ENCODE assay signal across 28 mouse cellular contexts in genomic region chr17:26255313-26255712, GRCm38 (mm10). TPM values are rescaled to one million over a fixed set of nuclear protein-coding genes. Genes with fewer than 3 reads are reported as not detected.
"Had no signal": no experiment of that assay in that cellular context is flagged by ENCODE, and none has a peak within 500 bp of the region (broad histone marks: within the 10 kb centered on the region; RNA-seq: fewer than 3 reads in every experiment).

No protein-coding gene starts in this region.

- H3K27me3 ChIP-seq: heart, embryonic 12.5 days; hindbrain, embryonic 13.5 days; hindbrain, embryonic 15.5 days; intestine, embryonic 15.5 days; limb, embryonic 12.5 days; liver, embryonic 13.5 days had no signal

- H3K4me3 ChIP-seq: gastrocnemius, adult 2 months; heart, embryonic 12.5 days; hindbrain, embryonic 15.5 days; intestine, embryonic 15.5 days; left cerebral cortex, adult 2 months; limb, embryonic 12.5 days had no signal

- DNase-seq: gastrocnemius, adult 2 months; gastrocnemius, postnatal 10 days; gastrocnemius, postnatal 25 days; heart, adult 18-20 months; heart, postnatal 10 days; heart, postnatal 4 days; kidney, adult 18-20 months; kidney, adult 8-10 months; kidney, postnatal 10 days; kidney, postnatal 25 days; kidney, postnatal 4 days; liver; liver, embryonic 13.5 days had no signal

- H3K9me3 ChIP-seq: heart, embryonic 10.5 days; heart, embryonic 12.5 days; hindbrain, embryonic 10.5 days; hindbrain, embryonic 13.5 days; hindbrain, embryonic 15.5 days; intestine, embryonic 15.5 days; limb, embryonic 10.5 days; limb, embryonic 12.5 days; liver, embryonic 13.5 days had no signal

- H3K9ac ChIP-seq: hindbrain, embryonic 13.5 days; hindbrain, embryonic 15.5 days; intestine, embryonic 15.5 days; limb, embryonic 12.5 days had no signal

- ATAC-seq: inflammation-experienced regulatory T-cells, adult 6 months; intestine, embryonic 15.5 days; intestine, postnatal 0 days had no signal

- H3K27ac ChIP-seq: gastrocnemius, adult 2 months; heart, embryonic 10.5 days; hindbrain, embryonic 10.5 days; hindbrain, embryonic 13.5 days; hindbrain, embryonic 15.5 days; intestine, embryonic 15.5 days; layer of hippocampus, adult 2 months; left cerebral cortex, adult 2 months; limb, embryonic 10.5 days; limb, embryonic 12.5 days; liver, embryonic 13.5 days had no signal

RNA-seq across cellular contexts. Expression of gene Arhgdig, which starts 47.7 kb away (rescaled TPM):
- polyA plus RNA-seq: inflammation-experienced regulatory T-cells, adult 6 months had no signal

RNA-seq across cellular contexts. Expression of gene Rgs11, which starts 52.6 kb away (rescaled TPM):
- total RNA-seq: granulocyte monocyte progenitor cell, adult 5-6 weeks had no signal

RNA-seq across cellular contexts. Expression of gene Pdia2, which starts 56.4 kb away (rescaled TPM):
- total RNA-seq: gastrocnemius, adult 2 months; gastrocnemius, postnatal 25 days; granulocyte monocyte progenitor cell, adult 5-6 weeks; heart, adult 18-20 months; heart, adult 8-10 months; heart, postnatal 10 days; heart, postnatal 25 days; heart, postnatal 4 days had no signal
- polyA plus RNA-seq: inflammation-experienced regulatory T-cells, adult 6 months had no signal
